Mouse (Mus musculus) layer of hippocampus, adult 18-20 months (tissue): Measurements from ENCODE around the gene Atxn3. TPM values are rescaled to one million over a fixed set of nuclear protein-coding genes. Genes with fewer than 3 reads are reported as not detected.

Source experiments
- DNase-seq, 2 experiments: peaks; one replicate each; pipeline ENCODE4 v3.0.0; 2022; ENCODE audit warnings: low spot score in 2 of 2
- total RNA-seq, 2 experiments: library from RNA; stranded (reverse); gene quantifications; 2 replicates each; pipeline ENCODE4 v1.2.3; 2021

Gene Atxn3
- total RNA-seq, 2 experiments from 2014 or later, result 19.3 to 21.3 TPM

DNA sequence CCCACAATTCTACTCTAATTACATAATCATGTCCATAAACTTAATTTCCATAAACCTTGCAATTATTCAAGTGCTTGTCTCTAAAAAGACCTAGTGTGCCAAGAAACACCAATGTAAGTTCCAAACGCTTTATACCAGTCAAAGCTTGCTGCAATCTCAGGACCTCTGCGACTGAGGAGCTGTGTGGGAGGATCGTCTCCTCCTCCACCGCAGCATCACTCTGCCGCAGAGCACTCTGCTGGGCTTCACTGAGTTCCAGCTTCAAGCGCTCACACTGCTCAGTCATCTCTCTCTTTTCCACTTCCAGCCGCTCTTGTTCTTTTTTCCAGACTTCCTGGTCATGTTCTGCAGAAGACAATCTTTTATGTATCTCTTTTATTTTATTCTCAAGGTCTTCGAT is 64.8 kb downstream of the Atxn3 start:
- DNase-seq, result peak; percentile 14 to 48

DNA sequence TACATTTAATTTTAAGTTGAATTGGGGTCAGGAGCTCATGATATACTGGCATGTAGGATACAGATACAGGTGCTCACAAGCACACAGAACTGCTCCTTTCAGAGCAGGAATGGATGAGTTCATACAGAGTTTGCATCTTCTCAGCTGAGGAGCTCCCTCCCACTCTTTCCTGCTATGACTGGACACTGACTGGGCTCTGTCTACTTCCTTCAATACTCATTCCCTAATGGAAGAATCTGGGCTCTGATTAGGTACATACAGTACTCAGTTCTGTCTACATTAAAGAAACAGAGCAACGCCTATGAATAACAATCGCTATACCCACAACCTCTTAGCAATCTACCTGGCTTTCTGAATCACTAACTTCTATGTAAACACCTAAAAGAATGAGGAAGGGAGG is 65.2 kb downstream of the Atxn3 start:
- DNase-seq, result no peak

DNA sequence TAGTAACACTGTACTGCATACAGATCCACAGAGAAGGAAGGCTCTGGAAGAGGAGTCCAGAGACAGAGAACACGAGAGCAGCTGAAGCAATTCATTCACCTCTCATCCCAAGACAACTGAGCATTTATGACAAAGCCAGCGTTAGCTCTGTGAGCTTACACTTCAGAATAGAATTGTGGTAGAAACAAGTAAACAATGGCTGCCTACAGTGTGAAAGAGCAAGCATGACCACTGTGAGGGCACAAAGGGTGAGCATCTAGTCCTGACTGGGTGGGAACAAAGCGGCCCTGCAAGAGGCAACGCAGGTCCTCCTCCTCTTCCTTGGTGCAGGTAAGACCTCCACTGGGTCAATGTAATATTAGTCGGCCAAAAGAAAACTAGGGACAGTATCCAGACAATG is 67.0 kb downstream of the Atxn3 start:
- no peak for DNase-seq

DNA sequence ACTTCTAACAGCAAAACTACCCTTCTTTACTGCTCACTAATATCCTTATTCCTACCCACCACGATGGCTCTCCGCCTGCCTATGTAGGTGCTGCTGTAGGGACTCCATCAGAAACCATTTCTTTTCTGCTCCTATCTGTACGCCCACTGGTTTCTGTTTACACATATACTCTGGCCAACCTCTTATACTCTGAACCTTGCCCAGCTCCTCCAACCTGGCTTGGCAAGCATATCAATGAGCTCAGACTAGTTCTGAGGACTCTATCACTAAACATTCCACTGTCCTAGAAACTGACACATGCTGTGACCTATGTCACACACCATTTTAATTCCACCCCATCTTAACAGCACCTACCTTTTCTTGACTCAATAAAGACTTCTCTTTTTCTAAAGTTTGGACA is 68.7 kb downstream of the Atxn3 start:
- no peak for DNase-seq

DNA sequence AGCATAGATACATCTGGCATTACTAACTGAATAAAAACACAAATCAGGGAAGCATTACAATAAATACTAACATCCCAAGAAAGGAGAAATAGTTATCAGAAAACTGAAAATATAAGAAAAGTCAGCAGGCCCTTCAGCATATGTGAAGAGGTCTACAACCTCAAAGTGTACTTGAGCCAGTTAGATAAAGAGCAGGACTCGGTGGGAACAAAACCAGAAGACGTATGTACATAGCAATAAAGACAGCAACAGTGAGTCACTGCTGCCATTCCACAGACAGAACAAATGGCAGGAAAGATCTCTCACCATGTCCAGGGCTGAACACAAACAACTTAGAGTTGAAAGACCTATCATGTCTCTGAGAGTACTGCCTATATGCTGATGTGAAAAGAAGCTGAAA is 69.7 kb downstream of the Atxn3 start:
- DNase-seq, result no peak

DNA sequence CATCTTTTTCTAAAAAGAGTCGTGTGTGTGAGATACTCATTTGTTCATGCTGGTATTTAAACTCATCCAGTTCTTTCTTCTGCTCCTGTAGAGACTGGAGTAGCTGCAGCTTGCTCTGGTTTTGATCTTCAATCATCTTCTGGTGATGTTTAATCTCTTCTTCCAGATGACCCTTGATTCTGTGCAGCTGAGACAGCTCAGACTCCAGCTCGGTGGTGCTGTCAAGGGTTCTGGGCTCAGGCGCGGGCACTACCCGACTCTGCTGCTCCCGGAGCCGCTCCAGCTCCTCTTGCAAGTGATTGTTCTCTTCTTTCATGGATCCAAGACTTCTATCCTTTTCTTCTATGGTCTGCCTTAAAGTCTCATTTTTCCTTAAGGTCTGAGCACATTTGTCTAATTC is 73.1 kb downstream of the Atxn3 start:
- no peak for DNase-seq

GRCm38 (mm10) chr12:101876374-101876773 is 81.7 kb downstream of the Atxn3 start:
- no peak for DNase-seq

DNA sequence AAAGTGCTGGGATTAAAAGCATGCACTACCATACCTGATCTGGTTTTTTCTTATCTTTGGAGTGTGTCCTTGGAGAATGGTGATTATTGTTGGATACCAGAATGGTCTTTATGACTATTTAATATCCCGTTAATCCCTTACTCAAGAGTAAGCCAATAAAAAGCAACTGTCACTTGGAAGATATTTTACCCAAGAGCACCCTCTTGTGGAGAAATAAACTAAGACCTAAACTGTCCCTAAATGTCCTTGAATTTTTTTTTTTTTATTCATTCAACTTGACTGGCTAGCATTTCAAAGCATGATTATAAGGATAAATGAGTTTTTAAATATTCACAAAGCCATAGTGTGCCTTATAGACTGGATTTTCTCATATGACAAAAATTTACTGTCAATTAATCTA is 82.9 kb downstream of the Atxn3 start:
- DNase-seq, result peak in 1 of 2 experiments; percentile 38

Other genes with a start within 250 kb of the Atxn3 start
- under 1 TPM; 0.25 to 0.54 TPM for gene Tc2n, start 239.7 kb downstream of the Atxn3 start, total RNA-seq
- 1 to 10 TPM; 3.4 to 4.8 TPM for gene Fbln5, start 139.2 kb downstream of the Atxn3 start, total RNA-seq
- 10 to 100 TPM; 30.8 to 33.8 TPM for gene Trip11, start 45.0 kb downstream of the Atxn3 start, total RNA-seq
- gene Cpsf2, start 17.7 kb upstream of the Atxn3 start, total RNA-seq, result 10 to 100 TPM; 25.8 to 26.0 TPM
- 10 to 100 TPM; 46.6 to 51.9 TPM for gene Slc24a4, start 170.5 kb upstream of the Atxn3 start, total RNA-seq